Mouse (Mus musculus) intestine, postnatal 0 days (tissue): Measurements from ENCODE around the gene Snx29. TPM values are rescaled to one million over a fixed set of nuclear protein-coding genes. Genes with fewer than 3 reads are reported as not detected.

ENCODE experiments used
- ATAC-seq: fragments of 200-750 bp; cut with Nextera tagmentation; 2 replicates; pipeline ENCODE4 v1.8.0; 2017; ENCODE audit warnings: mild to moderate bottlenecking, moderate TSS enrichment, moderate library complexity
- H3K27ac ChIP-seq: fragments of 300-500 bp; sonication (generic); 2 replicates; pipeline ENCODE4 v1.5.1; 2014; ENCODE audit warnings: mild to moderate bottlenecking, low read depth, low read length, moderate library complexity
- H3K27me3 ChIP-seq: fragments of 300-500 bp; sonication (generic); replicated peaks from 2 replicates; pipeline ENCODE4 v1.6.1; 2014; ENCODE audit warnings: low read length, mixed read lengths; ENCODE audit not compliant: control insufficient read depth, insufficient read depth
- H3K36me3 ChIP-seq: fragments of 300-500 bp; sonication (generic); 2 replicates; pipeline ENCODE4 v1.6.1; 2014; ENCODE audit warnings: mild to moderate bottlenecking, moderate library complexity; ENCODE audit not compliant: control insufficient read depth, insufficient read depth
- H3K4me1 ChIP-seq: fragments of 300-500 bp; sonication (generic); replicated peaks from 2 replicates; pipeline ENCODE4 v1.6.1; 2014; ENCODE audit warnings: antibody characterized with exemption, low read length, mixed read lengths; ENCODE audit not compliant: control insufficient read depth, insufficient read depth
- H3K4me2 ChIP-seq: fragments of 300-500 bp; sonication (generic); replicated peaks from 2 replicates; pipeline ENCODE4 v1.6.1; 2014; ENCODE audit warnings: low read depth, mild to moderate bottlenecking, moderate library complexity
- H3K4me3 ChIP-seq: fragments of 300-500 bp; sonication (generic); 2 replicates; pipeline ENCODE4 v1.5.1; 2014; ENCODE audit warnings: low read depth, low read length
- H3K9ac ChIP-seq: fragments of 300-500 bp; sonication (generic); 2 replicates; pipeline ENCODE4 v1.6.1; 2014; ENCODE audit warnings: mild to moderate bottlenecking, low read depth, low read length
- H3K9me3 ChIP-seq: fragments of 300-500 bp; sonication (generic); 2 replicates; pipeline ENCODE4 v1.6.1; 2016; ENCODE audit warnings: mixed run types; ENCODE audit not compliant: control insufficient read depth
- CTCF ChIP-seq: sonication (generic); IDR thresholded peaks from 2 replicates; pipeline ENCODE4 v1.5.1; 2016; ENCODE audit warnings: low read depth, mild to moderate bottlenecking, control low read depth, antibody characterized with exemption, moderate library complexity
- WGBS: fragments of 180-500 bp; shearing (Covaris S2); extraction: QIAGEN DNeasy Blood & Tissue Kit; methylation state at CpG from one replicate; pipeline ENCODE4 v1.1.7; 2014; 5-methylcytosine and 5-hydroxymethylcytosine counted together
- polyA plus RNA-seq: library from polyadenylated mRNA; unstranded; fragments of >200 nt; fragmentation: Nextera tagmentation; extraction: Ambion mirVana; gene quantifications from 2 replicates; pipeline ENCODE4 v1.2.1, GENCODE M21; 2015

Snx29 gene
- polyA plus RNA-seq, 1 experiment from 2014 or later: 1.9 TPM

DNA sequence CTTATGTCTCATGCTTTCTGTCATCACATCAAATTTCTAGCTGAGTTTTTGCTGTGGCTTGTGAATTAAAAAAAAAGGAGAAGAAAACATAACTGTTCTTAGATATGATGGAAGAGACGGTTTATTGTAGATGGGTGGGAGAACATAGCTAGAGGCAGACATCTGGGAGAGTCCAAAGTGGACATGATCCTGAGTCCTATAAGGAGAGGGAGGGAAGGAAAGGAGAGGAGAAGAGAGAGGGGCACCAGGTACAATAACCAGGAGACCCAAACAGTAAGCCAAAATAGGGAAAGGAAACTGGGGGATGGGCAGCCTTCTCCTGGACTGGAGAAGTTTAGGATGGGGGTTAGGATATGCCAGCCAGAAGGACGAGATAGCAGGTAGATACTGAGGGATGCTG, 239.0 kb downstream of the Snx29 start:
- H3K27me3 ChIP-seq: no peaks in the 10 kb centered on the region
- H3K36me3 ChIP-seq: no peaks in the 10 kb centered on the region
- no peak for TF ChIP-seq CTCF
- no peak for ATAC-seq
- 0 out of 2 replicates have a peak, but pooled peaks cover 1% of the 10 kb centered on the region for H3K4me1 ChIP-seq
- H3K4me3 ChIP-seq: no peak overlapping the region
- no peak overlapping the region for H3K4me2 ChIP-seq
- 82% methylated on average over 2 of the region's 2 CpGs for WGBS
- H3K27ac ChIP-seq: no peak overlapping the region
- H3K9me3 ChIP-seq: no peaks in the 10 kb centered on the region
- H3K9ac ChIP-seq: no peak overlapping the region

DNA sequence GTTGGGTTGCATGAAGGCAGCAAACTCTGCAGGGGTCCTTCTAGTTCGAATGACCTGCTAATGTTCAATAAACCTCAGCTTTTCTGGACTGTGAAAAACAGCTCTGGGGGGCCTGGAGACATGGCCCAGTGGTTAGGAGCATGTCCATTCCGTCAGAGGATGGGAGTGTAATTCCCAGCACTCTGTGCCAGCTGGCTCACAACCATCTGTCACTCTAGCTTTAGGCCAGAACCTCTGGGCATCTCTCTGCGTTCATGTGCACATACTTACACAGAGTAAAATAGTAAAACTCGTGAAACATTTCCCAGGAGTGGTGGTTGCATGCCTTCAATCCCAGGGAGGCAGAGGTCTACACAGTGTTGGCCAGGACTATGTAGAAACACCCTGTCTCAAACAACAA, 241.1 kb downstream of the Snx29 start:
- H3K4me2 ChIP-seq: no peak overlapping the region
- 0 out of 2 replicates have a peak, but pooled peaks cover 5% of the 10 kb centered on the region for H3K4me1 ChIP-seq
- H3K36me3 ChIP-seq: no peaks in the 10 kb centered on the region
- H3K27ac ChIP-seq: no peak overlapping the region
- no peak for ATAC-seq
- H3K4me3 ChIP-seq: no peak overlapping the region
- no peaks in the 10 kb centered on the region for H3K27me3 ChIP-seq
- H3K9me3 ChIP-seq: no peaks in the 10 kb centered on the region
- TF ChIP-seq CTCF: no peak
- 83% methylated on average over 4 of the region's 4 CpGs for WGBS
- no peak overlapping the region for H3K9ac ChIP-seq

DNA sequence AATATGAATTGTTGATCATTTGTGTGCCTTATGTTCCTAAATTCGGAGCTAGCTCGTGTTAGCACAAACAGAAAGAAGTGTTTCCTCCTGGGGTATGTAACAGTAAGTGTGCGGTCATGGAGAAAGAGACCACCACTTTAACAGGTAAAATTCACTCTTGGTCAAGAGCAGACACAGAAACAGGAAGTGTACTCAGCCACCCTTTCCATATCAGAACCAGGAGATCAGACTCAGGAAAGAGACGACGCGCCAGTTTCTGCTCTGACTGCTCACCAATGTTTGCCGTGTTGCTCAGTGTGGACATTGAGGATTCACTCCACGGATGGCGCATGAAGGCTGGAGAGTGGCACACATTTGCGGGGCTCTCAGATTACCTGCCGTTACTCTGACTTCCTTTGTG, 242.4 kb downstream of the Snx29 start:
- no peak for ATAC-seq
- no peak overlapping the region for H3K4me3 ChIP-seq

DNA sequence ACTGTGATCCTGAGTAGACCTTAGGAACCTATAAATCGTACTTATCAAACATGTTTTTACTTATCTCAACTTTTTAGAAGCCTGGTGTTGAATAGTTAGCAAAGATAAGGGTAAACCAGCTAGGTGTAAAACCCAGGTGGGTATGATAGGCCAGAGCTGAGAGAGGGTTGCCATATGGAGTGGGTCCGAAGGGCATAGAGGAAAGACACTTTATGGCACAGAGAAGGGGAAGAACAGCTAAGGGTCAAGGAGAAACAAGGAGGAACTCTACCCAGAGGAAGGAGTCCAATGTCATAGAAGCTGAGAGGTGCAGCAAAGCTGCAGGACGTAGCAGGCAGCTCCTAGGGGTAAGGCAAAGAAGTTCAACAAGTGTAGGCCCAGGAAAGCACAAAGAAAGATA, 244.9 kb downstream of the Snx29 start:
- Histone ChIP-seq H3K4me1 (peaks cover 5% of the 10 kb centered on the region; the same call in 1 of the 2 replicates), H3K9me3 (no peaks in the 10 kb centered on the region), H3K27ac (peak overlapping the region; percentile 80), H3K27me3 (no peaks in the 10 kb centered on the region), H3K4me2 (no peak overlapping the region), H3K36me3 (no peaks in the 10 kb centered on the region; the same call in 1 of the 2 replicates), H3K9ac (no peak overlapping the region), H3K4me3 (no peak overlapping the region)
- peak; percentile 32 for TF ChIP-seq CTCF
- ATAC-seq: peak; percentile 93
- WGBS: 44% methylated on average over 3 of the region's 3 CpGs

More for the DNA sequence above, 242.4 kb downstream of the Snx29 start:
- Histone ChIP-seq H3K9me3 (no peaks in the 10 kb centered on the region), H3K4me1 (peaks cover 5% of the 10 kb centered on the region; the same call in 1 of the 2 replicates), H3K4me2 (no peak overlapping the region), H3K36me3 (no peaks in the 10 kb centered on the region), H3K9ac (no peak overlapping the region), H3K27ac (no peak overlapping the region), H3K27me3 (no peaks in the 10 kb centered on the region)
- TF ChIP-seq CTCF: no peak
- WGBS: 63% methylated on average over 11 of the region's 11 CpGs

DNA sequence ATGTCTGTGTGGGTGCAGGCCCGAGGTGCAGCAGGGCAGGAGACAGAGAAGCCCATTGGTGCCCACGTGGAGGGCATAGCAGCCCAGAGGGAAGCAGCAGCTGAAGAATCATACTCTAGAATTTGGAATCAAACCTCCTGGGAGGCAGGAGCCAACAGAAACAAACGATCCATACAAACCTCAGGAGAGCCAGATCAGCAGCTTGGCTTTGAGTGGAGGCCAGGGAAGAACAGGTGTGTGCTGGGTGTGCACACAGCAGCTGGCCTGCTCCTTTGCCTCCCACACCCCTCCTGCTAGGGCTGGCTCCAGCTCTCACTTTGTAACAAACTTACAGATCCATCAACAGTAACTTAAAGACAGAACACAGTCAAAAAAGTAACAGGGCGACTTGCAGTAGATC, 245.4 kb downstream of the Snx29 start:
- Histone ChIP-seq H3K27ac (peak overlapping the region; percentile 80), H3K4me1 (peaks cover 5% of the 10 kb centered on the region; the same call in 1 of the 2 replicates), H3K36me3 (no peaks in the 10 kb centered on the region; the same call in 1 of the 2 replicates), H3K4me2 (no peak overlapping the region), H3K9ac (no peak overlapping the region), H3K4me3 (no peak overlapping the region), H3K27me3 (no peaks in the 10 kb centered on the region), H3K9me3 (no peaks in the 10 kb centered on the region)
- ATAC-seq: peak; percentile 55
- WGBS: 45% methylated on average over 4 of the region's 4 CpGs
- no peak for TF ChIP-seq CTCF

DNA sequence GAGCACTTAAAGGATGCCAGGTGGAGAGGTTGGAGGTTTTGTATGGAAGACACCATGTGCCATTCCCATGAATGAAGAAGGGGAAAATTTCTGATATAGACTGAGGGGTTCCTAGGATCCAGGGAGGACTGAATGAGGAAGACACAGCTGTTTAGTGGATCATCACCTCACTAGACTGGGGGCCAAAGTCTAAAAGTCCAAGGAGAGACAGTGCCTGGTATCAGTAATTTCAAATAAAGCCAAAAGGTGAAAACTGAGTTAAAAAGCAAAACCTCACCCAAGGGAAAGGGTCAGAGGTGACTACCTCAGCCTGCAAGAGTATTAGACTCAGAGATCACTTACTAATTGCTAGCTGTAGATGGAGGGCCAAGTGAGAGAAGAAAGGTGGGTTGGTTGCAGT, 245.9 kb downstream of the Snx29 start:
- Histone ChIP-seq H3K36me3 (no peaks in the 10 kb centered on the region; the same call in 1 of the 2 replicates), H3K27ac (no peak overlapping the region), H3K9me3 (no peaks in the 10 kb centered on the region), H3K27me3 (no peaks in the 10 kb centered on the region), H3K4me2 (no peak overlapping the region), H3K9ac (no peak overlapping the region), H3K4me3 (no peak overlapping the region), H3K4me1 (peaks cover 5% of the 10 kb centered on the region; the same call in 1 of the 2 replicates)
- TF ChIP-seq CTCF: no peak
- no peak for ATAC-seq

DNA sequence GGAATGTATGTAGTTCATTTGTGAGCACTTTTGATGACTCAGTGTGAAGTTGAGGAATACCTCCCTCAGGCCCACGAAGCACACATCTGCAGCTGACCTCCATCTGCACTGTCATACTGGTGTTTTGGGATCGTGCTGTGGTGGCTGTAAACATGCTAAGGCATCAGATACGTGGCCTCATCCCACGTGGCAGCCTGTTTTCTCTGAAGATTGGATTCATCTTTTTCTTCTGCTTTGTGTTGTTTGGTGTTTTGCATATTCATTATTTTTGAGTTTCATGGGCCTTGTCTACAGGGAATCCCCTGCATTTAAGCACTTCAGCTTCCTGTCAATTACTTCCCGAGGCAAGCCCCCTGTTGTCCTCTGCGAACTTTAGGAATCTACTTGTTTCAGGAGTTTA, 246.4 kb downstream of the Snx29 start:
- no peaks in the 10 kb centered on the region for H3K27me3 ChIP-seq
- H3K9ac ChIP-seq: no peak overlapping the region
- H3K9me3 ChIP-seq: no peaks in the 10 kb centered on the region
- no peak overlapping the region for H3K4me3 ChIP-seq
- no peak for ATAC-seq
- peaks cover 5% of the 10 kb centered on the region; the same call in 1 of the 2 replicates for H3K4me1 ChIP-seq
- no peaks in the 10 kb centered on the region; the same call in 1 of the 2 replicates for H3K36me3 ChIP-seq
- TF ChIP-seq CTCF: no peak
- H3K4me2 ChIP-seq: no peak overlapping the region
- H3K27ac ChIP-seq: no peak overlapping the region
- WGBS: 75% methylated on average over 6 of the region's 6 CpGs
